Mouse (Mus musculus) forebrain, postnatal 0 days (tissue): ENCODE data around the gene Eif4e1b. TPM values are rescaled to one million over a fixed set of nuclear protein-coding genes. Genes with fewer than 3 reads are reported as not detected.
"Not testable (repeated sequence)": the region's sequence is repeated elsewhere in the genome, so short reads cannot be mapped to it uniquely, and the experiment has no call there.

Source experiments
- ATAC-seq: fragments of 200-750 bp; cut with Nextera tagmentation; 2 replicates; pipeline ENCODE4 v1.8.0; 2017; ENCODE audit warnings: mild to moderate bottlenecking, moderate library complexity
- DNase-seq: peaks from one replicate; pipeline ENCODE4 v3.0.0-alpha.2; 2015
- H3K27ac ChIP-seq: fragments of 300-500 bp; sonication (generic); 2 replicates; pipeline ENCODE4 v1.5.1; 2014; ENCODE audit warnings: low read depth, mild to moderate bottlenecking, antibody characterized with exemption, low read length, moderate library complexity, mixed read lengths
- H3K27me3 ChIP-seq: fragments of 300-500 bp; sonication (generic); 2 replicates; pipeline ENCODE4 v1.6.1; 2014; ENCODE audit warnings: mild to moderate bottlenecking, low read length, mixed read lengths; ENCODE audit not compliant: insufficient read depth
- H3K36me3 ChIP-seq: fragments of 300-500 bp; sonication (generic); 2 replicates; pipeline ENCODE4 v1.6.1; 2014; ENCODE audit warnings: mild to moderate bottlenecking, moderate library complexity; ENCODE audit not compliant: insufficient read depth
- H3K4me1 ChIP-seq: fragments of 300-500 bp; sonication (generic); 2 replicates; pipeline ENCODE4 v1.6.1; 2014; ENCODE audit warnings: antibody characterized with exemption; ENCODE audit not compliant: insufficient read depth
- H3K4me2 ChIP-seq: fragments of 300-500 bp; sonication (generic); 2 replicates; pipeline ENCODE4 v1.6.1; 2014; ENCODE audit warnings: low read depth, mild to moderate bottlenecking, moderate library complexity
- H3K4me3 ChIP-seq: fragments of 300-500 bp; sonication (generic); 2 replicates; pipeline ENCODE4 v1.5.1; 2014; ENCODE audit warnings: low read depth, low read length, mixed read lengths
- H3K9ac ChIP-seq: fragments of 300-500 bp; sonication (generic); 2 replicates; pipeline ENCODE4 v1.6.1; 2014; ENCODE audit warnings: mild to moderate bottlenecking
- H3K9me3 ChIP-seq: fragments of 300-500 bp; sonication (generic); 2 replicates; pipeline ENCODE4 v1.6.1; 2016; ENCODE audit warnings: low read length
- CTCF ChIP-seq: sonication (generic); IDR thresholded peaks from 2 replicates; pipeline ENCODE4 v1.5.1; 2016; ENCODE audit warnings: antibody characterized with exemption, control low read depth, low read depth
- WGBS: fragments of 180-500 bp; shearing (Covaris S2); extraction: QIAGEN DNeasy Blood & Tissue Kit; methylation state at CpG from one replicate; pipeline ENCODE4 v1.1.7; 2014; 5-methylcytosine and 5-hydroxymethylcytosine counted together
- polyA plus RNA-seq: library from polyadenylated mRNA; unstranded; fragments of >200 nt; fragmentation: Nextera tagmentation; extraction: Ambion mirVana; gene quantifications from 2 replicates; pipeline ENCODE4 v1.2.1, GENCODE M21; 2015
- total RNA-seq: library from RNA; depleted of rRNA; stranded (reverse); fragments of >200 nt; gene quantifications from 2 replicates; pipeline ENCODE4 v1.2.3, GENCODE M21; 2014

The Eif4e1b gene
- total and polyA plus RNA-seq, 2 experiments from 2014 or later = not detected

DNA sequence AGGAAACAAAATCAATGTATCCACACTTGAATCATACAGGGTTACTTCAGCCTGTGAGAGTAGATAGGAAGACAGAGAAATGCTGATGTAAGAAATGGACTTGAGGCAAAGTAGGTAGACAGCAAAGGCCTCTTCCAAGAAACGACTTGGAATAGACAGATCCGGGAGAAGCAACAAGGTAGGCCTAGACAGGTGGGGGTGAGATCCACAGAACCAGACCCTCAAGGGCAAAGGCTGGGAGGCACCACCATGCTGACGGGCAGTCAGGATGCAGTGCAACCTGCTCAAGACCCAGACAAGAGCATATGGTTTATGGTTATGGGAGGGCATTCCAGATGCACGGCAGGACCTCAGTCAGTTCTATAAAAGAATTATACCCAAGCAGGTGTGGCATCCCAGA lies 16.8 kb upstream of the Eif4e1b start:
- TF ChIP-seq CTCF = no peak
- ATAC-seq (no peak), DNase-seq (no peak)
- Histone ChIP-seq H3K9me3 (no peaks in the 10 kb centered on the region), H3K36me3 (no peaks in the 10 kb centered on the region), H3K27ac (no peak overlapping the region; the same call in 1 of the 2 replicates), H3K4me2 (peak overlapping the region; percentile 84), H3K9ac (no peak overlapping the region), H3K4me3 (peak overlapping the region; percentile 61), H3K4me1 (peaks cover 2% of the 10 kb centered on the region; the same call in 1 of the 2 replicates), H3K27me3 (peaks cover 15% of the 10 kb centered on the region; the same call in 1 of the 2 replicates)
- WGBS = 83% methylated on average over 4 of the region's 4 CpGs

DNA sequence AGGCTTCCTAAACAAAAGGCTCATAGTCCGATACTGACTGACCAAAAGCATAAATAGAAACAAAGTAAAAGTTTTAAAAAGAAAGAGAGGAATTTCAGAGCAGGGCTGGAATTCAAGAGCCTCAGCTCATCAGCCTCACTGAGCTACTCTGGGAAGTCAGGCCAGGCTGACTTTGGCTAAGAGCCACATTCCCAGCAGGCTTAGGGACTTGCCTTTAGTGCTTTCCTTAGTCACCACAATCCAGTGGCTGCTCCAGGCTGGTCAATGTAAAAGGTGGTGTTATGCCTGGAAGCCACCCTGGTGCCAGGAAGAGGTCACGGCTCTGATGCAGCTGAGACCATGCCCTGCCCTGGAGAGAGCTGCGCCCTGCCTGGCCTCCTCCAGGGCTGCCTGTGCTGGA lies 3.2 kb upstream of the Eif4e1b start:
- Histone ChIP-seq H3K9ac (no peak overlapping the region), H3K27me3 (no peaks in the 10 kb centered on the region), H3K4me3 (no peak overlapping the region), H3K27ac (no peak overlapping the region), H3K4me2 (no peak overlapping the region), H3K36me3 (no peaks in the 10 kb centered on the region), H3K9me3 (no peaks in the 10 kb centered on the region), H3K4me1 (no peaks in the 10 kb centered on the region)
- ATAC-seq = no peak
- no peak for TF ChIP-seq CTCF
- no peak for DNase-seq
- 67% methylated on average over 3 of the region's 3 CpGs for WGBS

DNA sequence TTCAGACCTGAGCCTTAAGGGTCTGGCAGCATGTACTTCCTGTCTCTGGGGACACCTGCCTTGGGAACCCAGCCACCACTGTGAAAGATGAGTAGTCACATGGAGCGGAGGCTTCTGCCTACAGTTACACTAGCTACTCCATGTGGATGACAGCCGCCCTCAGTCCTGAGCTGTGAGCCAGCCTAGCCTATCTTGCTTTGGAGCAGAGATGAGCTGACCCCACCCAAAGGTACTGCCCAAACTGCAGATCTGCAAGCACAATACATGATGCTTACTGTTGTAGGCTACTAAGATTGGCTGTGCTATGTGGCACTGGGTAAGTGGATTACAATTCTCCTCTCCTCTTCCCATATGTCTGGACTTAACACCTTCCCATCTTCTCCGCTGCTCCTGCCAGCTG lies 2.7 kb upstream of the Eif4e1b start:
- Histone ChIP-seq H3K9ac (no peak overlapping the region), H3K9me3 (no peaks in the 10 kb centered on the region), H3K36me3 (no peaks in the 10 kb centered on the region), H3K27ac (no peak overlapping the region), H3K27me3 (no peaks in the 10 kb centered on the region), H3K4me2 (no peak overlapping the region), H3K4me3 (no peak overlapping the region), H3K4me1 (no peaks in the 10 kb centered on the region)
- WGBS = 79% methylated on average over 3 of the region's 3 CpGs
- DNase-seq (no peak), ATAC-seq (no peak)
- no peak for TF ChIP-seq CTCF

DNA sequence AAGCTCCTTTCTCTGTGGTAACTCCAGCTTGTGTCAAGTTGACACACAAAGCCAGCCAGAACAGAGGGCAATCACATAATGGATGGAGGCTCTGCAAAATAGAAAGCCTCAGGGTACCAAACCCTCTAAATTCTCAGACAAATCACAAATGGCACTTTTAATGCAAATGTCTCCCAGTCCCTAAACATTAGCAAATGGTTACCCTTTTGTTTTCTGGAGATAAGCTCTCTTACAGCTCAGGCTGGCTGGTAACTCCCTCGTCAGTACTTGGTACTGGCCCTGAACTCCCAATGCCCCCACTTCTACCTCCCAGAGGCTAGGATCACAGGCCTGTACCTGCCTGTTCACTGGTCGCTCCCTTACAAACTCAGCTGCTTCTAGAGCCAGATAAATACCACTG lies 563 bp upstream of the Eif4e1b start:
- H3K4me3 ChIP-seq = no peak overlapping the region
- DNase-seq (no peak), ATAC-seq (no peak)
- no peaks in the 10 kb centered on the region for H3K9me3 ChIP-seq
- no peak overlapping the region for H3K27ac ChIP-seq
- no peak overlapping the region for H3K9ac ChIP-seq
- no peaks in the 10 kb centered on the region for H3K36me3 ChIP-seq
- WGBS = 41% methylated on average over 2 of the region's 2 CpGs
- H3K4me1 ChIP-seq = no peaks in the 10 kb centered on the region
- no peak for TF ChIP-seq CTCF
- no peak overlapping the region for H3K4me2 ChIP-seq
- no peaks in the 10 kb centered on the region for H3K27me3 ChIP-seq

DNA sequence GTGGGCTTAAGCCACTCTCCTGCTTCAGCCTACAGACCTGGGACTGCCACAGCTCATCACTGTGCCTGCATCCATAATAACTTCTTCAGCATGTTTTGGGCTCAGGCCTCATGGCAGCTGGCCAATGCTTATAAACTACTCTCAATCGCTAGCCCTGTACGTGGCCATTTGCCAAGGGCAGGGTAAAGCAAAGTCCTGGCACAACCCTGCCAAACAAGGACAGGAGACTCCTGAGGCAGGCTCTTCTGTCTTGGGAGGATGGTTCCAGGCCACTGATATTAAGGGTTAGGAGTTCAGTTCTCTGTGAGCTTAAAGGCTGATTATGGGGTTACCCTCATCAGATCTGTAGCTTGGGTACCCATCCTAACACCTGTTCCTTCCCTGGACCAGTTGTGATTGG lies 3.8 kb downstream of the Eif4e1b start:
- not testable (repeated sequence) for H3K27me3 ChIP-seq, H3K4me1 ChIP-seq, DNase-seq, H3K27ac ChIP-seq, H3K9me3 ChIP-seq, H3K36me3 ChIP-seq, ATAC-seq, H3K9ac ChIP-seq, H3K4me3 ChIP-seq, H3K4me2 ChIP-seq
- 24% methylated on average over 2 of the region's 2 CpGs for WGBS

DNA sequence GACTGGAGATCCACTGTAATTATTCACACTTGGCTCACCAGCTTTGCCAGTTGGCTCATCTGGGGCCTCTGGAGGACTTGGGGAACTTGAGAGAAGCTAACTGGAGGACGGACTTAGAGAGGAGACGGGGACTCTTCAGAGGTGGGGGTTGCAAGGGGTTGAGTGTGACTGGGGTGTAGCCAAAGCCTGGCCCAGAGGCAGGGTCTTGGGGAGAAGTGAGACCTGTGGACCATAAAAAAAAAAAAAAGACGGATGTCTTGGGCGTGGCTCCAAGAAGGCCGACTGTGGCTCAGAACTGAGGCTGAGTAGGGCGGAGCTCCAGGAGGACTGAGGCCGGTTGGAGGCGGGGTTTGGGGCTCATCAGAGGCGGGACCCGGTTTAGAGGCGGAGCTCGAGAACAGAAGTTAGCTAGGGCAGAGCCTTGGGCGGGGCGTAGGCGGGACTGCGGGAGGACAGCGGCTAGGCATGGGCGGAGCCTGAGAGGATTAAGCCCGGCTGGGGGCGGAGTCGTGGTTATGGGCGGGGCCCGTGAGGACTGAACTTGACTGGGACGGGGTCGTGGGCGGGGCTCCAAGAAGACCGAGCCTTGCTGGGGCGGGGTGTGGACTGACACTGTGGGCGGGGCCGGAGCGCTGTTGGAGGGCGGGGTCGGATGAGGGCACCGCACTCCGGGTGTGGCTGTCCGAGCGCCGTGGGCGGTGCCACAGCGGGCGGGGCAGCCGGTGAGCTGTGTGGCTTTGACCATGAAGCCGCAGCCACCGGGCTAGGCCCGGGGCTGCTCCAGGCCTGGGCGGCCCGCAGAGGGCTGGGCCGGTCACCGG lies 5.2 kb downstream of the Eif4e1b start, which contains the start of gene Tspan17:
TSS of gene Tspan17 (plus strand) at position 638 of the 821 bp plus-strand sequence.
- H3K27me3 ChIP-seq = no peaks in the 10 kb centered on the region
- peak within 1 kb of the TSS; percentile 62 for H3K9ac ChIP-seq
- H3K4me3 ChIP-seq = peak within 1 kb of the TSS; percentile 64
- peaks cover 5% of the 10 kb centered on the region; the same call in 1 of the 2 replicates for H3K4me1 ChIP-seq
- no peaks in the 10 kb centered on the region for H3K9me3 ChIP-seq
- peak within 1 kb of the TSS; percentile 47; the same call in 1 of the 2 replicates for H3K27ac ChIP-seq
- 6% methylated on average over 46 of the region's 49 CpGs for WGBS
- DNase-seq = peak; percentile 86
- no peak for TF ChIP-seq CTCF
- peak within 1 kb of the TSS; percentile 100 for H3K4me2 ChIP-seq
- peak; percentile 80 for ATAC-seq
- no peaks in the 10 kb centered on the region for H3K36me3 ChIP-seq
